Mouse (Mus musculus) v-Abl transformed pro-B cells (cell line): ENCODE measurements around the gene Chst12.

Source experiments
- in situ Hi-C, 2 experiments: fragments of 400-800 bp; cut with MboI; formaldehyde crosslinking; loops; one replicate each; pipeline ENCODE4 v1.15.1; 2025; ENCODE audit not compliant: unreplicated experiment in 2 of 2

Gene Chst12

GRCm38 (mm10) chr5:140566271-140566670 is 60.9 kb downstream of the Chst12 start:
- in situ Hi-C loops, result loop anchor here (5.0 kb wide), 1 partner anchor 51 kb away; no protein-coding TSS in a partner anchor

- in situ Hi-C loops, result loop anchor here (5.0 kb wide), 1 partner anchor 50 kb away; no protein-coding TSS in a partner anchor
These were observed 62.0 kb downstream of the Chst12 start for GRCm38 (mm10) chr5:140567321-140567720.

DNA sequence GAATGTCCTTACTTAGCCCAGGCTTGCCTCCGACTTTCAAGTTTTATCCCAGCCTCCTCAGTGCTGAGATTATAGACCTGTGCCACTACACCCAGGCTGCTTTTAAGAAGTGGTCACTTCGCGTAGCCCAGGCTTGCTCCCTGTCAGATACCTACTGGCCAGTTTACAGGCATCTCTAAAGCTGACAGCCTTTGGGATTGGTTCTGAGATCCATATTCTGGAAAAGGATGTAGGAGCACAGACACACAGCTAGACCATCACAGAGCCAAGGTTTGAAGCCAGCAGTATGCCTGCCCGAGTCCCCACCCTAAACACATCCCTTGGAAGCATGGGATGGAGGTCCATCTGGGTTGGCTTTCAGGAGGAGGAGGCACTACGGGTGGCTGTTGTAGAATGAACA is 62.4 kb downstream of the Chst12 start:
- in situ Hi-C loops, result loop anchor here (5.0 kb wide), 1 partner anchor 50 kb away; no protein-coding TSS in a partner anchor

DNA sequence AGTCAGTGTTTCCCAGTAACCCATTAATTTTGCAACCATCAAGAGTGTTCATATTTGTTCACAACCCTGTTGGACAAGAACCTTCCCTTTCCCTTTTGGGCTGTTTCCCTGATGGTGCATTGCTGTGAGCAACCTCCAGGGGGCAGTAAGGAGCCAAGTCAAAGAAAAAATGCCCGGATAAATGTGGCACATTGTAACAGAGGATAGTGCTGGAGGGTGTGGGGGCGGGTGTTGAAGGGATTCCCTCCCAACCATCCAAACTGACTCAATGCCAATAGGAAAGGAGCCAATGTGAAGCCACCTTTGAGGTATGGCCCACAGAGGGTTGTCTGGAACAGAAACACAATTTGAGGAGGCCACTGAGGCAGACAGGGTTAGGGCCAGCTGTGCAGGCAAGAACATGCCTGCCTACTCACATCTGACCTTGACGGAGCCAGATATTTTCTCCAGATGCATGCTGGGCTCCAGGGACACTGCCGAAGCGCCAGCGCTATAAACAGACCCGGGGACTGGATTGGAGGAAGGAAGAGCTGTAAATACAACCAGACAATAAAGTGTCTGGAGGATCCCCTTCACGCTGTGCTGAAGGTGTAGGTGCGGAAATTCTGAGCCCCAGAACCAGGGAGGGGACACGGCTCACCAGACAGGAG is 63.1 kb downstream of the Chst12 start:
- in situ Hi-C loops, result loop anchor here (5.0 kb wide), 1 partner anchor 49 kb away; no protein-coding TSS in a partner anchor

DNA sequence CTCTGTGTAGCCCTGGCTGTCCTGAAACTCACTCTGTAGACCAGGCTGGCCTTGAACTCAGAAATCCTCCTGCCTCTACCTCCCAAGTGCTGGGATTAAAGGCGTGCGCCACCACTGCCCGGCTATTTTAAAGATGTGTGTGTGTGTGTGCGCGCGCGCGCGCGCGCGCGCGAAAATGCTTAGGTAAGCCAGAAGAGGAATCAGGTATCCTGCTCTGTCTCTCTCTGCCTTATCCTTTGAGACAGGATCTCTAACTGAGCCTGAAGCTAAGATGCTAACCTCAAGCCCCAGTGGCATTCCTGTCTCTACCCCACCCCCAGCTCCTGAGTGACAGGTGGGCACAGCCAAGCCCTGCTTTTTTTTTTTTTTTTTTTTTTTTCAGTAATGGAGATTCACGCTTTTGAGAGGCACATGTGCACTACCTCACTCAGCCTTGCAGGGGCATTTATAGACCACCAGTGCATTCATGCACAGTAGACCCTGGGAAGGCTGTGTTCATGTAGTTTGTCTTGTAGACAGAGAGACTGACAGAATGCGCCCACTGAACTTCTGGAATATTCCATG is 63.8 kb downstream of the Chst12 start:
- in situ Hi-C loops, result loop anchor here (5.0 kb wide), 1 partner anchor 48 kb away; no protein-coding TSS in a partner anchor

GRCm38 (mm10) chr5:140570223-140570870 is 65.0 kb downstream of the Chst12 start:
- in situ Hi-C loops, result no loop called here

- in situ Hi-C loops, result no loop called here
These were observed 65.9 kb downstream of the Chst12 start for GRCm38 (mm10) chr5:140571201-140571600.

DNA sequence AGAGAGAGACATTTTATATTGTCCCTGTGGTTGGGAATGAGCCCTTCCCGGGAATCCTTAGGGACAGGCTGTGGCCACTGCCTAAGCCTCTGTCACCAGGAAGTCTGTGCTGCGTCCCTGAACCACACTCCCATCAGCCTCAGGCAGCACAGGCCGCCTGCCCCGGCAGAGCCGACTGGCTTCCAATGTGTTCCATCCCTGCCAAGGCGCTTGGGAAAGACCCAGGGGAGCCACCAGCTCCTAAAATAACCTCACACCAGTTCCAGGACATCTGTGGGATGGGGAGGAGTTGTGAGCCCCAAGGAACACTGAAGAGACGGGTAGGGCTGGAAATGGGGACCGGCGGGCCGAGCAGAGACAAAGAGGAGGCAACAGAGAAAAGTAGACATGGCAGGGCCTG is 66.3 kb downstream of the Chst12 start:
- in situ Hi-C loops, result no loop called here

- in situ Hi-C loops, result no loop called here
These were observed 67.3 kb downstream of the Chst12 start for GRCm38 (mm10) chr5:140572611-140573010.
